Mouse (Mus musculus) MN1 (cell line): ENCODE measurements around the gene Mrps12.

Experiments
- DNase-seq: peaks from one replicate; pipeline ENCODE4 v3.0.0-alpha.2; 2016; ENCODE audit warnings: low spot score

Gene Mrps12

GRCm38 (mm10) chr7:28758623-28759022 lies 17.0 kb upstream of the Mrps12 start:
- DNase-seq = no peak

DNA sequence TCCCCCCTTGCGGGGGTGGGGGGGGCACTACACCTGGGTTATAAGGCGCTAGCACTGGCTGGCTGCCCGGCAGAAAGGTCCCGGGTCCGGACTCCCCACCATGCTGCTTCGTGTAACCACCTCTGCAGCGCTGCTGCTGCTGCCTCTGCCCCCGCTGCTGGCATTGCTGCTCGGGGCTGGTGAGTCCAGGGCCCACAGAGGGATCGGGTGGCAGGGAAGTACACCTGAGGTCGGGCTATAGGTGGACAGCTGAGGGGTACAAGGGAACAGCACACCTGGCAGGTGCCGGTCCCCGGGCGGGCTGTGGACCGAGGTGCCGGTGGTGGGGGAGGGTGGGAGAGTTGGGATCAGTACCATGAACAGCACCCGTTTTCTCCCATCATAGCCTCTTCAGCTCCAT lies 14.5 kb upstream of the Mrps12 start, which contains the start of gene Ccer2:
Ccer2 (plus strand) TSS at position 96 of the 400 bp plus-strand sequence.
- DNase-seq = no peak

DNA sequence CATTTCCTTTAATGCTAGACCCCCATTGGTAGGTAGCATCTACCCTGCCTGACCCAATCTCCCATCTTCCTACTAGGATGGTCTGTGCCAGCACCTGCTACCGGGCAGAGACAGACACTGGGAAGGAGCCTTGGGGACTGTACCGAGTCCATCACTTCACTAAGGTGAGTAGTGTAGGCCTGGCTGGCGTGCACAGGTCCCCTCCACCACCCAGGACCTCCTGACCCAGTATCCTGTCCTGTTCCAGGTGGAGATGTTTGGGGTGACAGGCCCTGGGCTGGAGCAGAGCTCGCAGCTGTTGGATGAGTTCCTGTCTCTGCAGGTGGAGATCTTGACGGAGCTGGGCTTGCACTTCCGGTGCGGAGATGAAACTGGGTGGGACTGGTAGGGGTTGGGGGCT lies 8.3 kb upstream of the Mrps12 start:
- no peak for DNase-seq

- no peak for DNase-seq
Measured at GRCm38 (mm10) chr7:28741368-28741708, 282 bp downstream of the Mrps12 start.

- DNase-seq = peak; percentile 42
Measured at GRCm38 (mm10) chr7:28740949-28741348, 671 bp downstream of the Mrps12 start.

DNA sequence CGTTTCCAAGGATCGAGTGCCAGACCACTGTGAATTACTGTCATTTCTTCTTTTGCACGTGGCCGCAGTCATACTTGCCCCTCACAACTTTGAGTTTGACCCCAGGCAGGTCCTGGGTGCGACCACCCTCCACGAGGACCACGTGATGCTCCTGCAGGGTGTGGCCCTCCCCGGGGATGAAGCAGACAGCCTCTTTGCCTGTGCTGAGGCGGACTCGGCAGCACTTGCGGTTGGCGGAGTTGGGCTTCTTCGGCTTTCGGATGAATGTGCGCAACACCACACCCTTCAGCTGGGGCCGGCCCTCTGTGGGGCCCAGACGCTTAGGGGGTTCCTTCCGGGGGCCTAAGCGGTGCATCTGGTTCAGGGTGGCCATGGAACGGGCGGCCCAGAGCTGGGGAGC lies 1.8 kb downstream of the Mrps12 start:
- no peak for DNase-seq

DNA sequence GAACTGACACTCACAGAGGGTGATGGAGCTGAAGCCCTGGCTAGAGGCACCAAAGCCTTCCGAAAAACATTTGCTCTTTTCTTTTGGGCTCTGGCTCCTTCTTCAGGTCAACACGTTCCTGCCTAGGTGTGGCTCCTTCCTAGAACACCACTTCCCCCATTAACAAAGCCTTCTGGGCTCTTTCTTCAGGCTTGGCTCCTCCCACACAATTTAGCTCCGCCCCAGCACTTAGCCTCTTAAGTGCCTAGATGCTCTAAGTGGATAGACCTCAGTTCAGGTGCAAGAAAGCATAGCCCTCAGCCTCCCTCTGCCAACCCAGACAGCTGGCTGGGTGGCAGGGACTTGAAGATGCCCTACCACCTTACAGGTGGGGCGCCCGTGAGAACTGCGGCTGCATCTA lies 5.9 kb downstream of the Mrps12 start:
- DNase-seq = no peak

DNA sequence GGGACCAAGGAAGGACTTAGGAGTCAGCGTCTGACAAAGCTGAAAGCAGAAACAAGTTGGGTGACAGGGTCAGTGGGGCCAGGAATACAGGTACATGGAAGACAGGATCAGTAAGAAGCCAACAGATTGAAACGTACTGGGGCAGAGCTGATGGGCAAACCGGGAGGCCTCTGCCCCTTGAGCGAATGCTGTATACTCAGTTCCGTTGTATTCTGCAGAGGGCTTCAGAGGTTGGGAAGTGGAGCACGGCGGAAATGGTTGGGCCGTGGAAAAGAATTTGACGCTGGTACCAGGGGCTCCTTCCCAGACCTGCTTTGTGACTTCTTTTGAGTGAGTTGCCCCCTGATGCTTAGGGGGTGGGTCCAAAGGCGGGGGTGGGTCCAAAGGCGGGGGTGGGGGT lies 8.4 kb downstream of the Mrps12 start:
- no peak for DNase-seq

- DNase-seq = no peak
Measured at GRCm38 (mm10) chr7:28732341-28733142, 9.1 kb downstream of the Mrps12 start.

DNA sequence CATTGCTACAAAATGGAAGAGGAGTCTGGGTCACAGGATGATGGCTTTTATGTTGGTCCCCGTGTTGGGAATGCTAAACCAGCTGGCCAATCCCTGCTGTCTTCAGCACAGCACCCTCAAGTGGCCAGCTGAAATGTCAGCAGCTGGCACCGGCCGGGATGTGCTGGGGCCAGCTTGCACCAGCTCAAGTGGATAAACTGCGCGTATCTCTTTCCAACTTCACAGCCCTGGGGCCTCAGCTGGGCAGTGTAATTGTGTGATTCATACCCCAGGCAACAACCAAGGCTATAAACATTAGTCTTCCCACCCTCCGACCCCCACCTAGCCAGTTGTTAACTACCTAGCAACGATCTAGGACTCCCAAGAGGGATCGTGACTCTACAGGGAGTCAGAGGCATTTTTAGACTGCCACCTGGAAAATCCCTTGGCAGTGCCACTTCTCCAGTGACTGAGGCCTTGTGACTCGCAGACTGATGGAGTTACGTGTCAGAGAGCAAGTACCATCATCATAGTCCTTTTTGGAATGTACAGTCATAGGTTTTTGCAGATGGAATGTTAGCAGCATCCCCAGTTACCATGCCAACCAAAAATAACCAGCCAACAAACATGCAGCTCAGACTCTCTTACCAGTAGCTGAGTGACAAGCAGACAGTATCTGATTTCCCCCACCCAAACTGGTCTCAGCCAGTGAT lies 13.8 kb downstream of the Mrps12 start:
- no peak for DNase-seq

GRCm38 (mm10) chr7:28726600-28726999 lies 15.0 kb downstream of the Mrps12 start:
- peak; percentile 67 for DNase-seq

- no peak for DNase-seq
Measured at GRCm38 (mm10) chr7:28724613-28725012, 17.0 kb downstream of the Mrps12 start.

DNA sequence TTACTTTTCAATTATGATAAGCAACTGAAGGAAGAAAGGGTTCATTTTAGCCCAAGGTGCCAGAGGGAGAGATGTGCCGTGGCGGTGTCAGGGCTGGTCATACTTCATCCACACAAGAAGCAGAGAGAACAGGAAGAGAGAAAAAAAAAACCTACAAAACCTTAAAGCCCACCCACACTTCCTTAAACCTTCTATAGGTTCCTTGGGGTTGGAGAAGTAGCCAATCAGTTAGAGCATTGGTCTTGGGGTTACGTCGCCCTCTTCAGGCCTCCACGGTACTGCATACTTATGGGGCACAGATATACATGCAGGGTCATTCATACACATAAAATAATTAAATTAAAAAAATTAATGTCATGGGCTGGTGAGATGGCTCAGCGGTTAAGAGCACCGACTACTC lies 19.5 kb downstream of the Mrps12 start:
- DNase-seq = no peak

DNA sequence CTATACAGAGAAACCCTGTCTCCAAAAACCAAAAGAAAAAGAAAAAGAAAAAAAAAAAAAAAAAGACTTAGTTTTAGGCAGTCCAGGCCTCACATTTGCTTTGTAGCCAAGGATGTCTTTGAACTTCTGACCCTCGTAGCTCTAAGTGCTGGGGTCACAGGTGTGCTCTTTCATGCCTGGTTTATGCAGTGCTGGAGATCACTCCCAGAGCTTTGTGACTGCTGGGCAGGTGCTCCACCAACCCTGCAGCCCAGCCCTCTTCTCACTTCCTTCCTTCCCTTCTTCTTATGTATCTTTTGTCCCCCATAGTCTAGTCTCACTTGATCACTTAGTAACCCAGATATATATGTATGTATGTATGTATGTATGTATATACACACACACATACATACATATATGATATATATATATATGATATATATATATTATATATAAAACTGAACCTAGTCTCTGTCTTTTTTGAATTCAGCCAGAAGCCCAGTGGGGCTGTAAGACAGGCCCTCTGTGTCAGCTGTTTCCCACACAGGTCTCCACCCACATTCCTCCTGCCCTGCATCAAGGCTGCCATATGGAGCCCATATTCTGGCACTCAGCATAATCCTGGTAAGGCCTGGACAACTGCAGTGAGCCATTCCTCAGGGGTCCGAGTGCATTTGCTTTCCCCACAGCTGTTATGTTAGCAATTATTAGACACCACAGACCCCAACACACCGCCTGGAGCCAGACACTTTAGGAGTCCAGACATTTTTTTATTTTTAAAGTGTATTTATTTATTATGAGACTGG lies 20.7 kb downstream of the Mrps12 start:
- DNase-seq = no peak

DNA sequence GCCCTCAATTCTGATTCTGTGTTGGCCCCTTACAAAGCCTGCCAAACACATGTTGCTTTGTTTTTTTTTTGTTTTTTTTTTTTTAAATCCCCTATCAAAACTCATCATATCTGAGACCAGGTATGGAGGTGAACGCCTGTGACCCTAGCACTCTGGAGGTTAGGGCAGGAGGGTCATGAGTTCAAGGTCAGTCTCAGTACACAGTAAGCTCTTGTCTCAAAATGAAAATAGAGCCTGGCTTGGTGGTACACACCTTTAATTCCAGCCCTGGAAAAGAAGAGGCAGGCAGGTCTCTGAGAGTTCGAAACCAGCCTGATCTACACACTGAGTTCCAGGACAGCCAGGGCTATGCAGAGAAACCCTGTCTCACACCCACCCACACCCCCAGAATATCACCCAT lies 22.0 kb downstream of the Mrps12 start:
- DNase-seq = no peak

DNA sequence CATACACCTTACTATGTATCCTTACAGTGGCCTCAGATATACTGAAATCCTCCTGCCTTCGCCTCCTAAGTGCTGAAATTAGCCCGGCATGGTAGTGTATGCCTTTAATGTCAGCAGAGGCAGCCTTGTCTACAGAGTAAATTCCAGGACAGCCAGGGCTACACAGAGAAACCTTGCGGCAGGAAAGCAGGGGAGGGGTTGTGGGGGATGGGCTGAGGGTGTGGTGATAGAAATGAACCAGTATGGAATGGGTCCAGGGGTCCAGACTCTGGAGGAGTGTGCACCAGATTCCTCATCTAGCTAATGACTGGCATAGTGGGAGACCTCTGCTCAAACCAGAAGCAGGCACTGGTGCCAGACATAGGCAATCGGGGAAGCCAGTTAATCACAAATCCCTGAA lies 22.5 kb downstream of the Mrps12 start:
- peak; percentile 35 for DNase-seq

- no peak for DNase-seq
Measured at GRCm38 (mm10) chr7:28717726-28718125, 23.9 kb downstream of the Mrps12 start.

GRCm38 (mm10) chr7:28716590-28717281 lies 24.9 kb downstream of the Mrps12 start, which contains the start of gene Fbxo17:
Gene Fbxo17 (plus strand): TSS chr7:28716804.
- DNase-seq = peak; percentile 75

GRCm38 (mm10) chr7:28715598-28715997 lies 26.0 kb downstream of the Mrps12 start:
- DNase-seq = peak; percentile 30

- DNase-seq = no peak
Measured at GRCm38 (mm10) chr7:28714667-28715066, 27.0 kb downstream of the Mrps12 start.

DNA sequence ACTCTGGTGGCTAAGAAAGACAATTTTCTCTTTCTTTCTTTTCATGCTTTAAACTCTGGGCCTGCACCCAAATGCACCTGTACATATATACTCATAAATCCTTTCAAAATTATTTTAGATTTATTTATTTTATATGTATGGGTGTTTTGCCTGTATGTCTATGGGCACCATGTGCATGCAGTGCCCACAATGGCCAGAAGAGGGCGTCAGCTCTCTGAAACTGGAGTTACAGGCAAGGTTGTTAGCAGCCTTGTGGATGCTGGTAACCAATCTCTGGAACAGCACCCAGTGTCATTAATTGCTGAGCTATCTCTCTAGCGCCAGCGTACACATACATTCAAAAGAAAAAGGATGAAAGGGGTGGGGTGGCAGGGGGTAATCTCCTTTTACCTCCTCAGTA lies 30.7 kb downstream of the Mrps12 start:
- DNase-seq = no peak

- no peak for DNase-seq
Measured at GRCm38 (mm10) chr7:28709454-28709853, 32.2 kb downstream of the Mrps12 start.
